Mouse (Mus musculus): Measurements from ENCODE around the gene Col5a3. TPM values are rescaled to one million over a fixed set of nuclear protein-coding genes. Genes with fewer than 3 reads are reported as not detected.

Gene Col5a3
- total RNA-seq, 1 experiment from 2014 or later = 1.5 TPM

- no peak for ATAC-seq (ENCODE audit: extremely low read depth, insufficient number of reproducible peaks, low FRiP score, poor library complexity, severe bottlenecking)
Observed at GRCm38 (mm10) chr9:20726859-20727600, 87.8 kb downstream of the Col5a3 start.

GRCm38 (mm10) chr9:20726134-20726858, 88.6 kb downstream of the Col5a3 start:
- no peak for ATAC-seq (ENCODE audit: extremely low read depth, insufficient number of reproducible peaks, low FRiP score, poor library complexity, severe bottlenecking)

- ATAC-seq (ENCODE audit: extremely low read depth, insufficient number of reproducible peaks, low FRiP score, poor library complexity, severe bottlenecking) = no peak
Observed at GRCm38 (mm10) chr9:20721582-20721981, 93.3 kb downstream of the Col5a3 start.

Other genes starting within 250 kb of the Col5a3 start
- 6.4 and 8.0 TPM in 2 replicates for gene Zfp846, start 233.8 kb downstream of the Col5a3 start, total RNA-seq (2017)
- 154 and 184 TPM in 2 replicates for gene Ubl5, start 172.2 kb downstream of the Col5a3 start, total RNA-seq (2017)
- 32.3 and 36.5 TPM in 2 replicates for gene Fbxl12, start 170.3 kb downstream of the Col5a3 start, total RNA-seq (2017)
- 9.8 and 11.5 TPM in 2 replicates for gene Pin1, start 163.0 kb downstream of the Col5a3 start, total RNA-seq (2017)
- gene Olfm2, start 68.7 kb downstream of the Col5a3 start, total RNA-seq (2017) = not detected in 2 replicates
- gene Rdh8, start 3.4 kb upstream of the Col5a3 start, total RNA-seq (2017) = not detected in 2 replicates
- gene A230050P20Rik, start 53.6 kb upstream of the Col5a3 start, total RNA-seq (2017) = 21.3 and 23.1 TPM in 2 replicates
- gene Angptl6, start 64.7 kb upstream of the Col5a3 start, total RNA-seq (2017) = 0.25 and 0.70 TPM in 2 replicates
- gene Ppan, start 73.1 kb upstream of the Col5a3 start, total RNA-seq (2017) = 42.1 and 48.9 TPM in 2 replicates
- gene Eif3g, start 83.6 kb upstream of the Col5a3 start, total RNA-seq (2017) = 91.0 and 92.9 TPM in 2 replicates
- 58.3 and 60.4 TPM in 2 replicates for gene Dnmt1, start 144.8 kb upstream of the Col5a3 start, total RNA-seq (2017)
- 0.98 and 1.3 TPM in 2 replicates for gene S1pr2, start 161.7 kb upstream of the Col5a3 start, total RNA-seq (2017)
- 26.6 and 30.0 TPM in 2 replicates for gene Mrpl4, start 187.7 kb upstream of the Col5a3 start, total RNA-seq (2017)
- gene Icam1, start 200.9 kb upstream of the Col5a3 start, total RNA-seq (2017) = 34.6 and 36.9 TPM in 2 replicates
- not detected in 2 replicates for gene Icam4, start 214.3 kb upstream of the Col5a3 start, total RNA-seq (2017)
- 0.12 TPM in 1 of 2 replicates, not detected in the other for gene Icam5, start 217.0 kb upstream of the Col5a3 start, total RNA-seq (2017)